In genomic region chr17:4796241-4796640, GRCm38 (mm10) we compare ENCODE assay signal across 31 mouse cellular contexts.
DNase-seq lines count a peak whose midpoint lies in the region; ATAC-seq lines count a peak whose summit lies in the region.
"Had no signal": no experiment of that assay in that cellular context is flagged by ENCODE, and none has a peak within 500 bp of the region (broad histone marks: within the 10 kb centered on the region; RNA-seq: fewer than 3 reads in every experiment).

No protein-coding gene starts in this region.

- DNase-seq in adrenal gland, adult (ENCODE audit: inconsistent age in 2 of 2, low spot score in 1 of 2): peak; percentile 41 to 71
- no peak for DNase-seq in adrenal gland, postnatal 4 days (ENCODE audit: low spot score in 2 of 2)
- DNase-seq in heart, embryonic 10.5 days (ENCODE audit: low spot score): peak; percentile 33
- DNase-seq in adrenal gland, adult 8-10 months: peak; percentile 26
- DNase-seq in heart, postnatal 10 days: peak; percentile 37 to 41
- no peak for DNase-seq in embryo, embryonic 10.5 days (ENCODE audit: low spot score)
- no peak for DNase-seq in layer of hippocampus, postnatal 14 days (ENCODE audit: low spot score in 2 of 2)
- DNase-seq: cerebellum, adult 11-12 months; cerebellum, adult 9-11 months; gastrocnemius, adult 2 months; gastrocnemius, postnatal 36 days; kidney, adult 8-10 months; liver; lung, adult 2 months; lung, postnatal 10 days; midbrain, embryonic 14.5 days; right cerebral cortex, postnatal 25 days; thymus, adult 18-20 months; thymus, postnatal 25 days had no signal

- ATAC-seq in heart, embryonic 11.5 days (replicated peaks; ENCODE audit: insufficient number of reproducible peaks, low FRiP score, low TSS enrichment): no peak
- ATAC-seq: activated CD4-positive, CD25-positive, alpha-beta regulatory T cell, adult 4 months; forebrain, embryonic 15.5 days; inflammation-experienced regulatory T-cells, adult 6 months had no signal

- WGBS in heart, embryonic 10.5 days: 63% methylated on average over 3 of the region's 3 CpGs
- 61% methylated on average over 3 of the region's 3 CpGs for WGBS in heart, embryonic 11.5 days (ENCODE audit: insufficient replicate concordance)

- H3K27ac ChIP-seq in heart, embryonic 10.5 days: no peak overlapping the region
- H3K27ac ChIP-seq in heart, embryonic 11.5 days (ENCODE audit: low read depth, low read length): no peak overlapping the region
- H3K27ac ChIP-seq: embryonic facial prominence, embryonic 13.5 days; forebrain, embryonic 10.5 days; forebrain, embryonic 15.5 days; gastrocnemius, adult 2 months; heart, embryonic 13.5 days; hindbrain, embryonic 14.5 days; liver, embryonic 14.5 days; macrophage; neural tube, embryonic 15.5 days; stomach, postnatal 0 days had no signal

- no peaks in the 10 kb centered on the region for H3K36me3 ChIP-seq in heart, embryonic 10.5 days
- H3K36me3 ChIP-seq in heart, embryonic 11.5 days (ENCODE audit: control insufficient read depth, insufficient read depth, low read length): no peaks in the 10 kb centered on the region
- H3K36me3 ChIP-seq: embryonic facial prominence, embryonic 13.5 days; forebrain, embryonic 10.5 days; forebrain, embryonic 15.5 days; heart, embryonic 13.5 days; neural tube, embryonic 15.5 days had no signal

- no peak overlapping the region for H3K9ac ChIP-seq in heart, embryonic 11.5 days (ENCODE audit: low read depth, low read length)
- H3K9ac ChIP-seq: embryonic facial prominence, embryonic 13.5 days; forebrain, embryonic 15.5 days; heart, embryonic 13.5 days; hindbrain, embryonic 14.5 days; liver, embryonic 14.5 days; neural tube, embryonic 15.5 days had no signal

- no peaks in the 10 kb centered on the region for H3K4me1 ChIP-seq in heart, embryonic 10.5 days
- H3K4me1 ChIP-seq in heart, embryonic 11.5 days (ENCODE audit: control insufficient read depth, insufficient read depth, low read length): no peaks in the 10 kb centered on the region
- H3K4me1 ChIP-seq: embryonic facial prominence, embryonic 13.5 days; forebrain, embryonic 10.5 days; forebrain, embryonic 15.5 days; heart, embryonic 13.5 days; neural tube, embryonic 15.5 days had no signal

- no peak overlapping the region for H3K4me2 ChIP-seq in heart, embryonic 11.5 days
- H3K4me2 ChIP-seq: embryonic facial prominence, embryonic 13.5 days; forebrain, embryonic 15.5 days; heart, embryonic 13.5 days; hindbrain, embryonic 14.5 days; neural tube, embryonic 15.5 days had no signal

- H3K4me3 ChIP-seq in heart, embryonic 10.5 days: no peak overlapping the region
- H3K4me3 ChIP-seq in heart, embryonic 11.5 days (ENCODE audit: low read depth, low read length): no peak overlapping the region
- H3K4me3 ChIP-seq: embryonic facial prominence, embryonic 13.5 days; forebrain, embryonic 10.5 days; forebrain, embryonic 15.5 days; gastrocnemius, adult 2 months; heart, embryonic 13.5 days; neural tube, embryonic 15.5 days had no signal

- intact Hi-C loops in heart, postnatal 10 days (cut with DNase I): loop anchor here (10.0 kb wide), 1 partner anchor 1231 kb away; no protein-coding TSS in a partner anchor

- no peaks in the 10 kb centered on the region for H3K9me3 ChIP-seq in heart, embryonic 10.5 days
- no peaks in the 10 kb centered on the region for H3K9me3 ChIP-seq in heart, embryonic 11.5 days (replicated peaks; ENCODE audit: control insufficient read depth, low read length)
- H3K9me3 ChIP-seq: embryonic facial prominence, embryonic 13.5 days; forebrain, embryonic 10.5 days; forebrain, embryonic 15.5 days; heart, embryonic 13.5 days; neural tube, embryonic 15.5 days had no signal

- no peaks in the 10 kb centered on the region for H3K27me3 ChIP-seq in heart, embryonic 10.5 days (ENCODE audit: insufficient read depth, poor library complexity, severe bottlenecking)
- no peaks in the 10 kb centered on the region for H3K27me3 ChIP-seq in heart, embryonic 11.5 days (ENCODE audit: control insufficient read depth, insufficient read depth, low read length)
- H3K27me3 ChIP-seq: embryonic facial prominence, embryonic 13.5 days; forebrain, embryonic 15.5 days; neural tube, embryonic 15.5 days had no signal

Comparison
In these comparisons a context has a peak if more than half of its experiments do, and no peak if none do; other contexts are left out.
1. DNase-seq: peak in adrenal gland, adult (2 of 2), heart, embryonic 10.5 days (single experiment), adrenal gland, adult 8-10 months (single experiment) and heart, postnatal 10 days (2 of 2); none in adrenal gland, postnatal 4 days (0 of 2), embryo, embryonic 10.5 days (single experiment) and layer of hippocampus, postnatal 14 days (0 of 2).